ENCODE assay signal across 21 mouse cellular contexts in genomic region chr7:142600400-142600799, GRCm38 (mm10).
A peak's percentile ranks its signal among the peaks of the same experiment; 100 is the strongest.
DNase-seq lines count a peak whose midpoint lies in the region; ATAC-seq and TF ChIP-seq lines count a peak whose summit lies in the region.
"Had no signal": no experiment of that assay in that cellular context is flagged by ENCODE, and none has a peak within 500 bp of the region (broad histone marks: within the 10 kb centered on the region; RNA-seq: fewer than 3 reads in every experiment).

No protein-coding gene starts in this region.

- H3K4me1 ChIP-seq in heart, embryonic 10.5 days, result peaks cover 25% of the 10 kb centered on the region
- H3K4me1 ChIP-seq in heart, adult 2 months (ENCODE audit: control insufficient read depth, insufficient read depth, low read length), result peaks cover 1% of the 10 kb centered on the region; the same call in 1 of the 2 replicates
- peaks cover 5% of the 10 kb centered on the region for H3K4me1 ChIP-seq in stomach, embryonic 14.5 days (ENCODE audit: control insufficient read depth, insufficient read depth, low read length)
- H3K4me1 ChIP-seq in stomach, postnatal 0 days (replicated peaks; ENCODE audit: control insufficient read depth, insufficient read depth), result no peaks in the 10 kb centered on the region
- peaks cover 44% of the 10 kb centered on the region for H3K4me1 ChIP-seq in limb, embryonic 12.5 days (replicated peaks)
- H3K4me1 ChIP-seq: megakaryocyte, embryonic 14.5 days; midbrain, embryonic 15.5 days had no signal

- no peak for TF ChIP-seq CTCF in heart, adult 2 months (IDR thresholded peaks at IDR 0.05)
- TF ChIP-seq CTCF in stomach, postnatal 0 days (IDR thresholded peaks at IDR 0.05; ENCODE audit: low read depth), result no peak

- no peak overlapping the region for H3K4me2 ChIP-seq in stomach, embryonic 14.5 days (replicated peaks; ENCODE audit: low read depth, low read length)
- no peak overlapping the region for H3K4me2 ChIP-seq in stomach, postnatal 0 days (replicated peaks; ENCODE audit: low read depth)
- H3K4me2 ChIP-seq in limb, embryonic 12.5 days, result no peak overlapping the region
- H3K4me2 ChIP-seq: forebrain, embryonic 12.5 days; kidney, embryonic 15.5 days; midbrain, embryonic 15.5 days had no signal

- ATAC-seq in stomach, embryonic 14.5 days (ENCODE audit: insufficient number of reproducible peaks, insufficient read depth, low FRiP score, low read depth), result no peak
- ATAC-seq in stomach, postnatal 0 days (ENCODE audit: low FRiP score, low TSS enrichment), result no peak
- no peak for ATAC-seq in limb, embryonic 12.5 days (ENCODE audit: insufficient number of reproducible peaks, insufficient read depth, low FRiP score, low TSS enrichment, low read depth)
- ATAC-seq in megakaryocyte, adult 5-6 weeks (ENCODE audit: poor library complexity, severe bottlenecking), result no peak
- ATAC-seq: activated CD4-positive, CD25-positive, alpha-beta regulatory T cell, adult 4 months; hindbrain, postnatal 0 days; intestine, postnatal 0 days; midbrain, embryonic 15.5 days had no signal

- no peaks in the 10 kb centered on the region for H3K79me2 ChIP-seq in heart, adult 2 months (replicated peaks; ENCODE audit: control insufficient read depth, insufficient read depth, low read length)

- TF ChIP-seq POLR2A in heart, adult 2 months (IDR thresholded peaks at IDR 0.05; ENCODE audit: insufficient read depth, low read depth, low read length), result no peak

- no peaks in the 10 kb centered on the region for H3K36me3 ChIP-seq in heart, embryonic 10.5 days
- H3K36me3 ChIP-seq in heart, adult 2 months (ENCODE audit: control insufficient read depth, insufficient read depth, low read length), result no peaks in the 10 kb centered on the region
- no peaks in the 10 kb centered on the region for H3K36me3 ChIP-seq in stomach, embryonic 14.5 days (ENCODE audit: control insufficient read depth, insufficient read depth, low read length)
- H3K36me3 ChIP-seq in stomach, postnatal 0 days (ENCODE audit: control insufficient read depth, insufficient read depth, low read length), result no peaks in the 10 kb centered on the region
- H3K36me3 ChIP-seq in limb, embryonic 12.5 days, result no peaks in the 10 kb centered on the region
- H3K36me3 ChIP-seq: forebrain, embryonic 12.5 days; G1E; kidney, embryonic 15.5 days; midbrain, embryonic 15.5 days had no signal

- H3K9me3 ChIP-seq in heart, embryonic 10.5 days, result no peaks in the 10 kb centered on the region
- H3K9me3 ChIP-seq in stomach, embryonic 14.5 days (ENCODE audit: control insufficient read depth, low read depth, low read length), result no peaks in the 10 kb centered on the region
- no peaks in the 10 kb centered on the region for H3K9me3 ChIP-seq in stomach, postnatal 0 days (ENCODE audit: control insufficient read depth, low read length)
- no peaks in the 10 kb centered on the region for H3K9me3 ChIP-seq in limb, embryonic 12.5 days
- H3K9me3 ChIP-seq: forebrain, embryonic 12.5 days; G1E; kidney, embryonic 15.5 days; megakaryocyte, embryonic 14.5 days; midbrain, embryonic 15.5 days had no signal

- no peak for TF ChIP-seq EP300 in heart, adult 2 months (IDR thresholded peaks at IDR 0.05; ENCODE audit: insufficient read depth, low read depth, low read length)
- TF ChIP-seq EP300 in stomach, postnatal 0 days (optimal IDR thresholded peaks at IDR 0.05), result no peak

- no peaks in the 10 kb centered on the region for H3K27me3 ChIP-seq in heart, embryonic 10.5 days (ENCODE audit: insufficient read depth, poor library complexity, severe bottlenecking)
- H3K27me3 ChIP-seq in heart, adult 2 months (ENCODE audit: control insufficient read depth, insufficient read depth, low read length), result no peaks in the 10 kb centered on the region
- no peaks in the 10 kb centered on the region for H3K27me3 ChIP-seq in stomach, embryonic 14.5 days (ENCODE audit: control insufficient read depth, insufficient read depth, low read length)
- H3K27me3 ChIP-seq in stomach, postnatal 0 days (ENCODE audit: control insufficient read depth, insufficient read depth, low read length), result no peaks in the 10 kb centered on the region
- no peaks in the 10 kb centered on the region for H3K27me3 ChIP-seq in limb, embryonic 12.5 days
- H3K27me3 ChIP-seq: kidney, embryonic 15.5 days; midbrain, embryonic 15.5 days had no signal

- no peak for DNase-seq in heart, embryonic 10.5 days (ENCODE audit: low spot score)
- DNase-seq in heart, adult 2 months, result no peak
- no peak for DNase-seq in stomach, postnatal 0 days (ENCODE audit: low spot score)
- no peak for DNase-seq in thymus, postnatal 0 days (ENCODE audit: low spot score)
- no peak for DNase-seq in cerebellum, adult 9-11 months
- DNase-seq: adrenal gland, postnatal 10 days; liver; lung, postnatal 14 days; right cerebral cortex, postnatal 25 days; thymus, postnatal 25 days had no signal

- H3K27ac ChIP-seq in heart, embryonic 10.5 days, result peak overlapping the region; percentile 69
- no peak overlapping the region for H3K27ac ChIP-seq in heart, adult 2 months
- 0 out of 2 replicates have a peak overlapping the region, but pooled peaks have one; percentile 6 for H3K27ac ChIP-seq in stomach, embryonic 14.5 days (ENCODE audit: low read length)
- no peak overlapping the region for H3K27ac ChIP-seq in stomach, postnatal 0 days (replicated peaks)
- H3K27ac ChIP-seq in limb, embryonic 12.5 days, result peak overlapping the region; percentile 43
- H3K27ac ChIP-seq: forebrain, embryonic 12.5 days; hindbrain, postnatal 0 days; kidney, embryonic 15.5 days; midbrain, embryonic 15.5 days had no signal

- whole genome bisulfite sequencing in heart, embryonic 10.5 days, result 42% methylated on average over 1 of the region's 1 CpGs
- WGBS in heart, adult 2 months, result 44% methylated on average over 1 of the region's 1 CpGs
- 13% methylated on average over 1 of the region's 1 CpGs for WGBS in stomach, embryonic 14.5 days
- WGBS in stomach, postnatal 0 days, result 33% methylated on average over 1 of the region's 1 CpGs
- 24% methylated on average over 1 of the region's 1 CpGs for WGBS in limb, embryonic 12.5 days

- intact Hi-C loops in heart, adult 2 months (cut with DNase I), result no loop called here

- H3K4me3 ChIP-seq in heart, embryonic 10.5 days, result no peak overlapping the region
- H3K4me3 ChIP-seq in heart, adult 2 months, result no peak overlapping the region
- no peak overlapping the region for H3K4me3 ChIP-seq in stomach, embryonic 14.5 days (ENCODE audit: low read depth, low read length)
- no peak overlapping the region for H3K4me3 ChIP-seq in stomach, postnatal 0 days (ENCODE audit: low read depth, low read length)
- H3K4me3 ChIP-seq in limb, embryonic 12.5 days (replicated peaks), result no peak overlapping the region
- H3K4me3 ChIP-seq: forebrain, embryonic 12.5 days; kidney, embryonic 15.5 days; megakaryocyte, embryonic 14.5 days; midbrain, embryonic 15.5 days had no signal

- H3K9ac ChIP-seq in heart, adult 2 months (ENCODE audit: low read depth, low read length), result no peak overlapping the region
- H3K9ac ChIP-seq in stomach, embryonic 14.5 days (replicated peaks; ENCODE audit: low read depth, low read length), result no peak overlapping the region
- no peak overlapping the region for H3K9ac ChIP-seq in stomach, postnatal 0 days (ENCODE audit: low read length)
- no peak overlapping the region; the same call in 1 of the 2 replicates for H3K9ac ChIP-seq in limb, embryonic 12.5 days (replicated peaks)
- H3K9ac ChIP-seq: forebrain, embryonic 12.5 days; kidney, embryonic 15.5 days; midbrain, embryonic 15.5 days had no signal

Comparison
In these comparisons a context has a peak if more than half of its experiments do, and no peak if none do; other contexts are left out.
1. H3K27ac ChIP-seq: peak in heart, embryonic 10.5 days (single experiment), stomach, embryonic 14.5 days (single experiment) and limb, embryonic 12.5 days (single experiment); none in heart, adult 2 months (single experiment) and stomach, postnatal 0 days (single experiment).